Mouse (Mus musculus): ENCODE data around the gene Dnmt3c. TPM values are rescaled to one million over a fixed set of nuclear protein-coding genes. Genes with fewer than 3 reads are reported as not detected.
"Not testable (repeated sequence)": the region's sequence is repeated elsewhere in the genome, so short reads cannot be mapped to it uniquely, and the experiment has no call there.

Gene Dnmt3c
- total and polyA plus RNA-seq, 2 experiments from 2014 or later: not detected

- Histone ChIP-seq H3K27me3 (ENCODE audit: insufficient read depth, low read length) (no peaks in the 10 kb centered on the region), H3K9ac (replicated peaks; ENCODE audit: low read length, poor library complexity, severe bottlenecking) (no peak overlapping the region), H3K9me3 (ENCODE audit: low read length) (no peaks in the 10 kb centered on the region), H3K36me3 (ENCODE audit: insufficient read depth, low read length) (no peaks in the 10 kb centered on the region), H3K4me2 (ENCODE audit: low read depth, low read length, poor library complexity, severe bottlenecking) (no peak overlapping the region), H3K4me3 (ENCODE audit: low read depth, low read length) (no peak overlapping the region), H3K4me1 (ENCODE audit: insufficient read depth, low read length) (peaks cover 2% of the 10 kb centered on the region; the same call in 1 of the 2 replicates), H3K27ac (ENCODE audit: low read depth, low read length) (no peak overlapping the region)
- WGBS: 48% methylated on average over 3 of the region's 3 CpGs
- ATAC-seq (ENCODE audit: low FRiP score) (0 out of 2 replicates have a peak, but pooled peaks have one; percentile 16), DNase-seq (ENCODE audit: low spot score) (no peak)
- no peak for TF ChIP-seq CTCF (IDR thresholded peaks at IDR 0.05)
Observed at GRCm38 (mm10) chr2:153660616-153661015, 35.8 kb upstream of the Dnmt3c start.

DNA sequence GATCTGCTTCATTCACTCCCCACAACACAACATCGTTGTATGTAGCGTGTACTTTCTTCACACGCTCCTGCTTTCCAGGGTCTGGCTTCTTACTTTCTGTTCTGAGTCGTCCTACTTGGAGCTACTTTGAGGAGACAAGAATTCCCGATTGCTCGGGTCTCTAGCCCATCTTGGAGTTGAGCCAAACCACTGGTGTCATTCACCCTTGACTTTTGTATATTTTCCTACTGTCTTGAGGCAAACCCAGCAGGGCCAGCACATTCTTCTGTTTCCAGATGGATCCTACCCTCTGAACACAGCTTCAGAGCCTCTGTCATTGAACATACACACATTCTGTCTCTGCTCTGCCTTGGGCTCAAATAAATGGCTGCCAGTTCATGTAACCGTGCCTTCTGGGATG lies 31.1 kb upstream of the Dnmt3c start:
- Histone ChIP-seq H3K4me3 (ENCODE audit: low read depth, low read length) (no peak overlapping the region), H3K9me3 (ENCODE audit: low read length) (no peaks in the 10 kb centered on the region), H3K9ac (replicated peaks; ENCODE audit: low read length, poor library complexity, severe bottlenecking) (no peak overlapping the region), H3K27ac (ENCODE audit: low read depth, low read length) (no peak overlapping the region), H3K4me2 (ENCODE audit: low read depth, low read length, poor library complexity, severe bottlenecking) (no peak overlapping the region), H3K27me3 (ENCODE audit: insufficient read depth, low read length) (no peaks in the 10 kb centered on the region), H3K4me1 (ENCODE audit: insufficient read depth, low read length) (no peaks in the 10 kb centered on the region), H3K36me3 (ENCODE audit: insufficient read depth, low read length) (0 out of 2 replicates have a peak, but pooled peaks cover 2% of the 10 kb centered on the region)
- ATAC-seq (ENCODE audit: low FRiP score) (no peak), DNase-seq (ENCODE audit: low spot score) (no peak)
- 90% methylated on average over 7 of the region's 7 CpGs for WGBS
- no peak for TF ChIP-seq CTCF (IDR thresholded peaks at IDR 0.05)

DNA sequence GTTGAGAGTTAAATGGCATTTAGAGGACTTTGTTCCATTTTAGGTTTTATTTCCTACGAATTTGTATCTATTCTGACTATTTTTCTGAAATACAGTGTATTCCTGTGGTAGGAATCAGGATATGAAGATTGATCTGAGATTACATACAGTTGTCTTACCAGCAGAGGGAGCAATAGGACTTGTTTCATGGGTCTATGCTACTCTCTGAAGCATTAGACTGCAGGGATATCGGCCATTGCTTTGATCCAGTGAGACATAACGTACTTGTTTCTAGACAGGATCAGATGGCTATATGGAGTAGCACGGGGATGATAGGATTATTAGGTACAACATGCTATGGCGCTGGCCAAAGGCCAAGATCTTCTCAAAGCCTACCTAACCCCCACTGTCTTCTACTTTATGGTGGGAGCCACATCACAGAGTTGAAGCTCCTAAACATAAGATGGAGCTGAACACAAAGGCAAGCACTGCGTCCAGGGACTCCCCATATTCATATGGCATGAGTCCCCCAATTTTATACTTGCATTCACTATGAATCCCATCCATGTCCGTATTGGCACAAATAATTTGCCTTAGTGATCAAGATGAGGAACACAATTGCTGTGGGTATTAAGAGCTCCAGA lies 27.6 kb upstream of the Dnmt3c start:
- peak; percentile 92 for DNase-seq (ENCODE audit: low spot score)
- TF ChIP-seq CTCF (IDR thresholded peaks at IDR 0.05): peak; percentile 90
- peak; percentile 58; the same call in 1 of the 2 replicates for ATAC-seq (ENCODE audit: low FRiP score)
- Histone ChIP-seq H3K36me3 (ENCODE audit: insufficient read depth, low read length) (0 out of 2 replicates have a peak, but pooled peaks cover 2% of the 10 kb centered on the region), H3K4me3 (ENCODE audit: low read depth, low read length) (no peak overlapping the region), H3K27ac (ENCODE audit: low read depth, low read length) (no peak overlapping the region), H3K4me1 (ENCODE audit: insufficient read depth, low read length) (no peaks in the 10 kb centered on the region), H3K9me3 (ENCODE audit: low read length) (no peaks in the 10 kb centered on the region), H3K9ac (replicated peaks; ENCODE audit: low read length, poor library complexity, severe bottlenecking) (no peak overlapping the region), H3K4me2 (ENCODE audit: low read depth, low read length, poor library complexity, severe bottlenecking) (no peak overlapping the region), H3K27me3 (ENCODE audit: insufficient read depth, low read length) (no peaks in the 10 kb centered on the region)
- WGBS: 58% methylated on average over 7 of the region's 7 CpGs

DNA sequence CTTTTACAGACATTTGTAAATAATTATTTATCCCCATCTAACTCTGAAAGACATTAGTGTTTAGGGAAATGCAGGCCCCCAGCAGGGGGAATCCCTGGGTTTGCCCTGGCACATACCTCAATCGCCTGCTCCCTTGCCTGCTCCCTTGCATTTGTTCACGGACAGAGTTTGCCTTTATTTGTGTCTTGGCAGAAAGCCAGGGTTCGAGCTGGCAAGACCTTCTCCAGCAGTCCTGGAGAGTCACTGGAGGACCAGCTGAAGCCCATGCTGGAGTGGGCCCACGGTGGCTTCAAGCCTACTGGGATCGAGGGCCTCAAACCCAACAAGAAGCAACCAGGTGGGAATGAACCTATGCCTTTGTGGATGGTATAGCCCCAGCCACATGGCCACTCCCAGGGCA lies 26.3 kb upstream of the Dnmt3c start:
- Histone ChIP-seq H3K4me3 (ENCODE audit: low read depth, low read length) (no peak overlapping the region), H3K9ac (replicated peaks; ENCODE audit: low read length, poor library complexity, severe bottlenecking) (no peak overlapping the region), H3K9me3 (ENCODE audit: low read length) (no peaks in the 10 kb centered on the region), H3K27ac (ENCODE audit: low read depth, low read length) (no peak overlapping the region), H3K4me1 (ENCODE audit: insufficient read depth, low read length) (no peaks in the 10 kb centered on the region), H3K36me3 (ENCODE audit: insufficient read depth, low read length) (0 out of 2 replicates have a peak, but pooled peaks cover 2% of the 10 kb centered on the region), H3K27me3 (ENCODE audit: insufficient read depth, low read length) (no peaks in the 10 kb centered on the region), H3K4me2 (ENCODE audit: low read depth, low read length, poor library complexity, severe bottlenecking) (no peak overlapping the region)
- WGBS: 50% methylated on average over 5 of the region's 5 CpGs
- no peak for TF ChIP-seq CTCF (IDR thresholded peaks at IDR 0.05)
- ATAC-seq (ENCODE audit: low FRiP score) (no peak), DNase-seq (ENCODE audit: low spot score) (peak; percentile 24)

DNA sequence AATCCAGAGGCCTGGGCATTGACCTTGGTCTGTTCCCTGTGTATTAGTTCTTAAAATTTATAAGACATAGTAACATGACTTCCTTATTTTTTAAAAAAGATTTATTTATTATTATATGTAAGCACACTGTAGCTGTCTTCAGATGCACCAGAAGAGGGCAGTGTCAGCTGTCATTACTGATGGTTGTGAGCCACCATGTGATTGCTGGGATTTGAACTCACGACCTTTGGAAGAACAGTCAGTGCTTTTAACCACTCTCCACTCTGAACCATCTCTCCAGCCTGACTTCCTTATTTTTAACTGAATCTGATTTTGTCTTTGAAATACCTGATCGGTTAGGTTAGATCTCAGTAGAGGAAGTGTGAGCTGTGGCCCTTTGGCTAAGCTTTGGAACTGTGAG lies 23.8 kb upstream of the Dnmt3c start:
- no peak overlapping the region for H3K4me2 ChIP-seq (ENCODE audit: low read depth, low read length, poor library complexity, severe bottlenecking)
- no peak for DNase-seq (ENCODE audit: low spot score)
- no peak overlapping the region for H3K27ac ChIP-seq (ENCODE audit: low read depth, low read length)
- 99% methylated on average over 2 of the region's 2 CpGs for WGBS
- no peak overlapping the region for H3K9ac ChIP-seq (replicated peaks; ENCODE audit: low read length, poor library complexity, severe bottlenecking)
- no peak overlapping the region for H3K4me3 ChIP-seq (ENCODE audit: low read depth, low read length)
- ATAC-seq (ENCODE audit: low FRiP score): no peak
- H3K27me3 ChIP-seq (ENCODE audit: insufficient read depth, low read length): no peaks in the 10 kb centered on the region
- TF ChIP-seq CTCF (IDR thresholded peaks at IDR 0.05): peak; percentile 38
- H3K4me1 ChIP-seq (ENCODE audit: insufficient read depth, low read length): no peaks in the 10 kb centered on the region
- no peaks in the 10 kb centered on the region; the same call in 1 of the 2 replicates for H3K36me3 ChIP-seq (ENCODE audit: insufficient read depth, low read length)
- no peaks in the 10 kb centered on the region for H3K9me3 ChIP-seq (ENCODE audit: low read length)

- H3K4me3 ChIP-seq (ENCODE audit: low read depth, low read length); H3K27me3 ChIP-seq (ENCODE audit: insufficient read depth, low read length); H3K36me3 ChIP-seq (ENCODE audit: insufficient read depth, low read length); H3K9me3 ChIP-seq (ENCODE audit: low read length); H3K4me1 ChIP-seq (ENCODE audit: insufficient read depth, low read length); H3K27ac ChIP-seq (ENCODE audit: low read depth, low read length); DNase-seq (ENCODE audit: low spot score); ATAC-seq (ENCODE audit: low FRiP score); H3K4me2 ChIP-seq (ENCODE audit: low read depth, low read length, poor library complexity, severe bottlenecking); H3K9ac ChIP-seq (replicated peaks; ENCODE audit: low read length, poor library complexity, severe bottlenecking): not testable (repeated sequence)
- 88% methylated on average over 1 of the region's 1 CpGs for WGBS
Observed at GRCm38 (mm10) chr2:153675364-153675763, 21.1 kb upstream of the Dnmt3c start.
